Mouse (Mus musculus) forebrain, embryonic 11.5 days (tissue): ENCODE measurements around the gene Ccdc12. TPM values are rescaled to one million over a fixed set of nuclear protein-coding genes. Genes with fewer than 3 reads are reported as not detected.

Experiments used
- ATAC-seq: fragments of 200-750 bp; cut with Nextera tagmentation; replicated peaks from 2 replicates; pipeline ENCODE4 v1.8.0; 2017; ENCODE audit warnings: moderate TSS enrichment; ENCODE audit not compliant: low FRiP score
- DNase-seq: peaks from one replicate; pipeline ENCODE4 v3.0.0-alpha.2; 2017; ENCODE audit warnings: low spot score
- H3K27ac ChIP-seq: fragments of 300-500 bp; sonication (generic); 2 replicates; pipeline ENCODE4 v1.5.1; 2014; ENCODE audit warnings: low read depth, low read length
- H3K27me3 ChIP-seq: fragments of 300-500 bp; sonication (generic); 2 replicates; pipeline ENCODE4 v1.6.1; 2014; ENCODE audit warnings: mild to moderate bottlenecking, low read length, mixed read lengths; ENCODE audit not compliant: control insufficient read depth, insufficient read depth
- H3K36me3 ChIP-seq: fragments of 300-500 bp; sonication (generic); 2 replicates; pipeline ENCODE4 v1.6.1; 2014; ENCODE audit warnings: mild to moderate bottlenecking, low read length, moderate library complexity, mixed read lengths; ENCODE audit not compliant: control insufficient read depth, insufficient read depth
- H3K4me1 ChIP-seq: fragments of 300-500 bp; sonication (generic); replicated peaks from 2 replicates; pipeline ENCODE4 v1.6.1; 2014; ENCODE audit warnings: low read length, mixed read lengths; ENCODE audit not compliant: control insufficient read depth, insufficient read depth
- H3K4me2 ChIP-seq: fragments of 300-500 bp; sonication (generic); 2 replicates; pipeline ENCODE4 v1.6.1; 2014; ENCODE audit warnings: low read depth, mild to moderate bottlenecking, low read length, moderate library complexity, mixed read lengths; ENCODE audit not compliant: severe bottlenecking
- H3K4me3 ChIP-seq: fragments of 300-500 bp; sonication (generic); 2 replicates; pipeline ENCODE4 v1.5.1; 2014; ENCODE audit warnings: low read depth, low read length
- H3K9ac ChIP-seq: fragments of 300-500 bp; sonication (generic); 2 replicates; pipeline ENCODE4 v1.6.1; 2014; ENCODE audit warnings: low read length
- H3K9me3 ChIP-seq: fragments of 300-500 bp; sonication (generic); 2 replicates; pipeline ENCODE4 v1.6.1; 2016; ENCODE audit warnings: low read length, mixed read lengths; ENCODE audit not compliant: control insufficient read depth
- WGBS: fragments of 180-500 bp; shearing (Covaris S2); extraction: QIAGEN DNeasy Blood & Tissue Kit; methylation state at CpG from one replicate; pipeline ENCODE4 v1.1.7; 2014; 5-methylcytosine and 5-hydroxymethylcytosine counted together
- polyA plus RNA-seq: library from polyadenylated mRNA; unstranded; fragments of >200 nt; fragmentation: Nextera tagmentation; extraction: Ambion mirVana; gene quantifications from 2 replicates; pipeline ENCODE4 v1.2.1, GENCODE M21; 2014

Gene Ccdc12
- polyA plus RNA-seq, 1 experiment from 2014 or later: 149 TPM

GRCm38 (mm10) chr9:110696427-110696826, 40.1 kb downstream of the Ccdc12 start:
- no peak overlapping the region for H3K4me2 ChIP-seq
- no peak overlapping the region for H3K27ac ChIP-seq
- H3K4me1 ChIP-seq: no peaks in the 10 kb centered on the region
- H3K9me3 ChIP-seq: no peaks in the 10 kb centered on the region
- no peak overlapping the region for H3K4me3 ChIP-seq
- ATAC-seq (no peak), DNase-seq (no peak)
- 89% methylated on average over 5 of the region's 5 CpGs for WGBS
- H3K9ac ChIP-seq: no peak overlapping the region
- H3K27me3 ChIP-seq: no peaks in the 10 kb centered on the region
- H3K36me3 ChIP-seq: no peaks in the 10 kb centered on the region

GRCm38 (mm10) chr9:110697465-110697864, 41.2 kb downstream of the Ccdc12 start:
- H3K27ac ChIP-seq: no peak overlapping the region
- no peak overlapping the region for H3K4me2 ChIP-seq
- H3K27me3 ChIP-seq: no peaks in the 10 kb centered on the region
- H3K36me3 ChIP-seq: no peaks in the 10 kb centered on the region
- 86% methylated on average over 3 of the region's 3 CpGs for WGBS
- ATAC-seq (no peak), DNase-seq (no peak)
- no peak overlapping the region for H3K9ac ChIP-seq
- no peaks in the 10 kb centered on the region for H3K4me1 ChIP-seq
- no peak overlapping the region for H3K4me3 ChIP-seq
- H3K9me3 ChIP-seq: no peaks in the 10 kb centered on the region

GRCm38 (mm10) chr9:110699574-110699973, 43.3 kb downstream of the Ccdc12 start:
- Histone ChIP-seq H3K4me1 (no peaks in the 10 kb centered on the region), H3K4me2 (no peak overlapping the region), H3K36me3 (no peaks in the 10 kb centered on the region), H3K4me3 (no peak overlapping the region), H3K9me3 (no peaks in the 10 kb centered on the region), H3K9ac (no peak overlapping the region), H3K27me3 (no peaks in the 10 kb centered on the region), H3K27ac (no peak overlapping the region)
- ATAC-seq (no peak), DNase-seq (no peak)
- 87% methylated on average over 3 of the region's 3 CpGs for WGBS

GRCm38 (mm10) chr9:110701114-110702032, 45.1 kb downstream of the Ccdc12 start:
- H3K27me3 ChIP-seq: no peaks in the 10 kb centered on the region
- 77% methylated on average over 11 of the region's 12 CpGs for WGBS
- H3K9ac ChIP-seq: no peak overlapping the region
- H3K27ac ChIP-seq: no peak overlapping the region
- no peaks in the 10 kb centered on the region for H3K9me3 ChIP-seq
- no peak overlapping the region for H3K4me3 ChIP-seq
- no peak for DNase-seq
- H3K4me2 ChIP-seq: no peak overlapping the region
- no peaks in the 10 kb centered on the region for H3K36me3 ChIP-seq
- H3K4me1 ChIP-seq: no peaks in the 10 kb centered on the region
- ATAC-seq: no peak

GRCm38 (mm10) chr9:110702848-110703247, 46.5 kb downstream of the Ccdc12 start:
- H3K4me3 ChIP-seq: no peak overlapping the region
- H3K27me3 ChIP-seq: no peaks in the 10 kb centered on the region
- WGBS: 88% methylated on average over 1 of the region's 1 CpGs
- no peak overlapping the region for H3K9ac ChIP-seq
- no peaks in the 10 kb centered on the region for H3K36me3 ChIP-seq
- no peak for DNase-seq
- H3K4me2 ChIP-seq: no peak overlapping the region
- H3K27ac ChIP-seq: no peak overlapping the region
- ATAC-seq: no peak
- no peaks in the 10 kb centered on the region for H3K9me3 ChIP-seq
- H3K4me1 ChIP-seq: no peaks in the 10 kb centered on the region

GRCm38 (mm10) chr9:110703951-110704350, 47.6 kb downstream of the Ccdc12 start:
- Histone ChIP-seq H3K4me1 (no peaks in the 10 kb centered on the region), H3K9ac (no peak overlapping the region), H3K4me2 (no peak overlapping the region), H3K27me3 (no peaks in the 10 kb centered on the region), H3K9me3 (no peaks in the 10 kb centered on the region), H3K27ac (no peak overlapping the region), H3K4me3 (no peak overlapping the region), H3K36me3 (no peaks in the 10 kb centered on the region)
- whole genome bisulfite sequencing: 91% methylated on average over 6 of the region's 6 CpGs
- DNase-seq (no peak), ATAC-seq (no peak)

- WGBS: 89% methylated on average over 5 of the region's 5 CpGs
- Histone ChIP-seq H3K27ac (no peak overlapping the region), H3K4me3 (no peak overlapping the region), H3K36me3 (no peaks in the 10 kb centered on the region), H3K9me3 (no peaks in the 10 kb centered on the region), H3K9ac (no peak overlapping the region), H3K27me3 (no peaks in the 10 kb centered on the region), H3K4me1 (no peaks in the 10 kb centered on the region), H3K4me2 (no peak overlapping the region)
- ATAC-seq (no peak), DNase-seq (no peak)
Observed at GRCm38 (mm10) chr9:110706784-110707183, 50.5 kb downstream of the Ccdc12 start.

GRCm38 (mm10) chr9:110709640-110710258, 53.4 kb downstream of the Ccdc12 start:
- Histone ChIP-seq H3K36me3 (no peaks in the 10 kb centered on the region), H3K27ac (no peak overlapping the region), H3K4me2 (no peak overlapping the region), H3K4me1 (no peaks in the 10 kb centered on the region), H3K27me3 (no peaks in the 10 kb centered on the region), H3K9me3 (no peaks in the 10 kb centered on the region), H3K4me3 (no peak overlapping the region), H3K9ac (no peak overlapping the region)
- DNase-seq (peak; percentile 83), ATAC-seq (peak; percentile 83)
- WGBS: 47% methylated on average over 5 of the region's 5 CpGs
